Mouse (Mus musculus) stomach, postnatal 0 days (tissue): ENCODE results near the gene Pias1. TPM values are rescaled to one million over a fixed set of nuclear protein-coding genes. Genes with fewer than 3 reads are reported as not detected.

ENCODE experiments used
- ATAC-seq: fragments of 200-750 bp; cut with Nextera tagmentation; 2 replicates; pipeline ENCODE4 v1.8.0; 2017; ENCODE audit not compliant: low FRiP score, low TSS enrichment
- DNase-seq: peaks from one replicate; pipeline ENCODE4 v3.0.0-alpha.2; 2016; ENCODE audit warnings: low spot score
- H3K27ac ChIP-seq: fragments of 300-500 bp; sonication (generic); replicated peaks from 2 replicates; pipeline ENCODE4 v1.5.1; 2014; ENCODE audit warnings: mild to moderate bottlenecking, control low read depth
- H3K27me3 ChIP-seq: fragments of 300-500 bp; sonication (generic); 2 replicates; pipeline ENCODE4 v1.6.1; 2014; ENCODE audit warnings: low read length; ENCODE audit not compliant: control insufficient read depth, insufficient read depth
- H3K36me3 ChIP-seq: fragments of 300-500 bp; sonication (generic); 2 replicates; pipeline ENCODE4 v1.6.1; 2014; ENCODE audit warnings: low read length, mixed read lengths; ENCODE audit not compliant: control insufficient read depth, insufficient read depth
- H3K4me1 ChIP-seq: fragments of 300-500 bp; sonication (generic); replicated peaks from 2 replicates; pipeline ENCODE4 v1.6.1; 2014; ENCODE audit warnings: antibody characterized with exemption; ENCODE audit not compliant: control insufficient read depth, insufficient read depth
- H3K4me2 ChIP-seq: fragments of 300-500 bp; sonication (generic); replicated peaks from 2 replicates; pipeline ENCODE4 v1.6.1; 2014; ENCODE audit warnings: low read depth, mild to moderate bottlenecking, control low read depth, moderate library complexity
- H3K4me3 ChIP-seq: fragments of 300-500 bp; sonication (generic); 2 replicates; pipeline ENCODE4 v1.5.1; 2014; ENCODE audit warnings: low read depth, low read length, control low read depth
- H3K9ac ChIP-seq: fragments of 300-500 bp; sonication (generic); 2 replicates; pipeline ENCODE4 v1.6.1; 2014; ENCODE audit warnings: mild to moderate bottlenecking, low read length, control low read depth, mixed read lengths
- H3K9me3 ChIP-seq: fragments of 300-500 bp; sonication (generic); 2 replicates; pipeline ENCODE4 v1.6.1; 2016; ENCODE audit warnings: low read length; ENCODE audit not compliant: control insufficient read depth
- CTCF ChIP-seq: IDR thresholded peaks from 2 replicates; pipeline ENCODE4 v1.5.1; 2016; ENCODE audit warnings: antibody characterized with exemption, low read depth, mild to moderate bottlenecking, moderate library complexity
- EP300 ChIP-seq: optimal IDR thresholded peaks from 2 replicates; pipeline ENCODE3; 2016; ENCODE audit warnings: antibody characterized with exemption
- WGBS: fragments of 180-500 bp; shearing (Covaris S2); extraction: QIAGEN DNeasy Blood & Tissue Kit; methylation state at CpG from one replicate; pipeline ENCODE4 v1.1.7; 2014; 5-methylcytosine and 5-hydroxymethylcytosine counted together
- polyA plus RNA-seq: library from polyadenylated mRNA; unstranded; fragments of >200 nt; fragmentation: Nextera tagmentation; extraction: Ambion mirVana; gene quantifications from 2 replicates; pipeline ENCODE4 v1.2.1, GENCODE M21; 2015

Pias1 gene
- polyA plus RNA-seq, 1 experiment from 2014 or later, result 28.4 TPM

GRCm38 (mm10) chr9:62972073-62972745, 15.5 kb downstream of the Pias1 start:
- peak; percentile 49 for DNase-seq
- H3K4me1 ChIP-seq, result 0 out of 2 replicates have a peak, but pooled peaks cover 2% of the 10 kb centered on the region
- no peaks in the 10 kb centered on the region for H3K36me3 ChIP-seq
- peak; percentile 90 for ATAC-seq
- no peak overlapping the region for H3K27ac ChIP-seq
- peak; percentile 66 for TF ChIP-seq CTCF
- no peak for TF ChIP-seq EP300
- no peaks in the 10 kb centered on the region for H3K9me3 ChIP-seq
- H3K27me3 ChIP-seq, result no peaks in the 10 kb centered on the region
- H3K4me2 ChIP-seq, result no peak overlapping the region
- 54% methylated on average over 10 of the region's 10 CpGs for WGBS
- H3K4me3 ChIP-seq, result no peak overlapping the region
- H3K9ac ChIP-seq, result no peak overlapping the region

- Histone ChIP-seq H3K9me3 (no peaks in the 10 kb centered on the region), H3K4me1 (0 out of 2 replicates have a peak, but pooled peaks cover 2% of the 10 kb centered on the region), H3K9ac (no peak overlapping the region), H3K4me2 (no peak overlapping the region), H3K4me3 (no peak overlapping the region), H3K27me3 (no peaks in the 10 kb centered on the region), H3K27ac (no peak overlapping the region), H3K36me3 (no peaks in the 10 kb centered on the region)
- no peak for TF ChIP-seq CTCF
- no peak for TF ChIP-seq EP300
- DNase-seq (no peak), ATAC-seq (no peak)
Observed at GRCm38 (mm10) chr9:62970345-62970744, 17.4 kb downstream of the Pias1 start.

GRCm38 (mm10) chr9:62966018-62966417, 21.7 kb downstream of the Pias1 start:
- no peak for DNase-seq
- no peak for TF ChIP-seq EP300
- TF ChIP-seq CTCF, result no peak
- WGBS, result 96% methylated on average over 3 of the region's 3 CpGs

GRCm38 (mm10) chr9:62952713-62953112, 35.0 kb downstream of the Pias1 start:
- DNase-seq (no peak), ATAC-seq (no peak)
- Histone ChIP-seq H3K4me2 (no peak overlapping the region), H3K36me3 (no peaks in the 10 kb centered on the region; the same call in 1 of the 2 replicates), H3K27ac (no peak overlapping the region), H3K9ac (no peak overlapping the region), H3K27me3 (no peaks in the 10 kb centered on the region), H3K4me1 (no peaks in the 10 kb centered on the region), H3K9me3 (no peaks in the 10 kb centered on the region), H3K4me3 (no peak overlapping the region)
- no peak for TF ChIP-seq CTCF
- no peak for TF ChIP-seq EP300

More at GRCm38 (mm10) chr9:62966018-62966417, 21.7 kb downstream of the Pias1 start:
- 0 out of 2 replicates have a peak, but pooled peaks cover 2% of the 10 kb centered on the region for H3K4me1 ChIP-seq
- H3K9me3 ChIP-seq, result no peaks in the 10 kb centered on the region
- no peak overlapping the region for H3K4me2 ChIP-seq
- H3K4me3 ChIP-seq, result no peak overlapping the region
- no peaks in the 10 kb centered on the region for H3K27me3 ChIP-seq
- H3K27ac ChIP-seq, result no peak overlapping the region
- ATAC-seq, result no peak
- H3K9ac ChIP-seq, result no peak overlapping the region
- no peaks in the 10 kb centered on the region for H3K36me3 ChIP-seq

- H3K27ac ChIP-seq, result no peak overlapping the region
- no peak for TF ChIP-seq EP300
- WGBS, result 78% methylated on average over 6 of the region's 6 CpGs
Observed at GRCm38 (mm10) chr9:62945346-62945745, 42.4 kb downstream of the Pias1 start.

GRCm38 (mm10) chr9:62944063-62944462, 43.7 kb downstream of the Pias1 start:
- Histone ChIP-seq H3K36me3 (no peaks in the 10 kb centered on the region), H3K4me2 (no peak overlapping the region), H3K4me3 (no peak overlapping the region), H3K27me3 (no peaks in the 10 kb centered on the region), H3K27ac (no peak overlapping the region), H3K9me3 (no peaks in the 10 kb centered on the region), H3K4me1 (no peaks in the 10 kb centered on the region), H3K9ac (no peak overlapping the region)
- no peak for TF ChIP-seq EP300
- no peak for TF ChIP-seq CTCF
- no peak for ATAC-seq
- DNase-seq, result no peak
- 84% methylated on average over 1 of the region's 1 CpGs for WGBS

More at GRCm38 (mm10) chr9:62945346-62945745, 42.4 kb downstream of the Pias1 start:
- Histone ChIP-seq H3K4me3 (no peak overlapping the region), H3K4me1 (no peaks in the 10 kb centered on the region), H3K4me2 (no peak overlapping the region), H3K36me3 (no peaks in the 10 kb centered on the region), H3K27me3 (no peaks in the 10 kb centered on the region), H3K9me3 (no peaks in the 10 kb centered on the region), H3K9ac (no peak overlapping the region)
- ATAC-seq (no peak), DNase-seq (no peak)
